Mouse (Mus musculus) mouse trophoblast stem cell (cell line): ENCODE results near the gene Mtmr12.

Source experiments
- in situ Hi-C, 2 experiments: fragments of 300-500 bp; cut with MseI, MboI; formaldehyde crosslinking; loops; 2 replicates in 1 of 2; 3 replicates in 1 of 2; pipeline ENCODE4 v1.15.1; 2025

Mtmr12 gene

GRCm38 (mm10) chr15:12235559-12235958, 30.7 kb downstream of the Mtmr12 start:
- in situ Hi-C loops, result no loop called here

- in situ Hi-C loops, result no loop called here
Observed at GRCm38 (mm10) chr15:12235983-12236382, 31.2 kb downstream of the Mtmr12 start.

- in situ Hi-C loops, result no loop called here
Observed at GRCm38 (mm10) chr15:12236961-12237360, 32.1 kb downstream of the Mtmr12 start.

- in situ Hi-C loops, result no loop called here
Observed at GRCm38 (mm10) chr15:12237539-12237938, 32.7 kb downstream of the Mtmr12 start.

- in situ Hi-C loops, result no loop called here
Observed at GRCm38 (mm10) chr15:12238337-12238736, 33.5 kb downstream of the Mtmr12 start.

- in situ Hi-C loops, result no loop called here
Observed at GRCm38 (mm10) chr15:12240705-12241328, 36.0 kb downstream of the Mtmr12 start.

GRCm38 (mm10) chr15:12243792-12244191, 39.0 kb downstream of the Mtmr12 start:
- in situ Hi-C loops, result no loop called here

GRCm38 (mm10) chr15:12245580-12246359, 40.9 kb downstream of the Mtmr12 start:
- in situ Hi-C loops, result no loop called here

GRCm38 (mm10) chr15:12246360-12247158, 41.7 kb downstream of the Mtmr12 start:
- in situ Hi-C loops, result no loop called here

- in situ Hi-C loops, result no loop called here
Observed at GRCm38 (mm10) chr15:12247159-12247603, 42.4 kb downstream of the Mtmr12 start.

GRCm38 (mm10) chr15:12248279-12248678, 43.5 kb downstream of the Mtmr12 start:
- in situ Hi-C loops, result no loop called here

- in situ Hi-C loops, result no loop called here
Observed at GRCm38 (mm10) chr15:12250350-12250749, 45.5 kb downstream of the Mtmr12 start.

- in situ Hi-C loops, result no loop called here
Observed at GRCm38 (mm10) chr15:12251416-12252140, 46.8 kb downstream of the Mtmr12 start.

GRCm38 (mm10) chr15:12252141-12252489, 47.3 kb downstream of the Mtmr12 start:
- in situ Hi-C loops, result no loop called here

- in situ Hi-C loops, result no loop called here
Observed at GRCm38 (mm10) chr15:12257730-12258494, 53.1 kb downstream of the Mtmr12 start.

- in situ Hi-C loops, result no loop called here
Observed at GRCm38 (mm10) chr15:12263056-12263455, 58.2 kb downstream of the Mtmr12 start.

- in situ Hi-C loops, result no loop called here
Observed at GRCm38 (mm10) chr15:12266460-12266859, 61.6 kb downstream of the Mtmr12 start.

- in situ Hi-C loops, result no loop called here
Observed at GRCm38 (mm10) chr15:12268021-12268420, 63.2 kb downstream of the Mtmr12 start.

GRCm38 (mm10) chr15:12271340-12271739, 66.5 kb downstream of the Mtmr12 start:
- in situ Hi-C loops, result no loop called here

GRCm38 (mm10) chr15:12273325-12274052, 68.7 kb downstream of the Mtmr12 start:
- in situ Hi-C loops, result no loop called here
